Mouse (Mus musculus) heart, embryonic 14.5 days (tissue): ENCODE results near the gene Snrnp27. TPM values are rescaled to one million over a fixed set of nuclear protein-coding genes. Genes with fewer than 3 reads are reported as not detected.

ENCODE experiments used
- ATAC-seq: fragments of 200-750 bp; cut with Nextera tagmentation; 2 replicates; pipeline ENCODE4 v1.8.0; 2017; ENCODE audit warnings: low read depth, moderate TSS enrichment; ENCODE audit not compliant: insufficient number of reproducible peaks, insufficient read depth, low FRiP score
- H3K27ac ChIP-seq, 2 experiments: fragments of 200-500 bp in 1 of 2; fragments of 300-500 bp in 1 of 2; sonication (generic) in 1 of 2; replicated peaks in 1 of 2; 2 replicates each; pipeline ENCODE4 v1.5.1; 2012 to 2014; ENCODE audit warnings: low read depth in 2 of 2, low read length in 2 of 2, control low read depth in 1 of 2, mild to moderate bottlenecking in 1 of 2, mixed read lengths in 1 of 2; ENCODE audit not compliant: control insufficient read depth in 1 of 2, insufficient read depth in 1 of 2
- H3K27me3 ChIP-seq: fragments of 300-500 bp; sonication (generic); 2 replicates; pipeline ENCODE4 v1.6.1; 2014; ENCODE audit warnings: mild to moderate bottlenecking, low read length, control low read depth; ENCODE audit not compliant: control insufficient read depth, insufficient read depth
- H3K36me3 ChIP-seq: fragments of 300-500 bp; sonication (generic); 2 replicates; pipeline ENCODE4 v1.6.1; 2014; ENCODE audit warnings: mild to moderate bottlenecking, control low read depth, low read length, mixed read lengths; ENCODE audit not compliant: control insufficient read depth, insufficient read depth
- H3K4me1 ChIP-seq, 2 experiments: fragments of 200-500 bp in 1 of 2; fragments of 300-500 bp in 1 of 2; sonication (generic) in 1 of 2; 2 replicates each; pipeline ENCODE4 v1.6.1; 2012 to 2014; ENCODE audit warnings: low read length in 2 of 2, control low read depth in 1 of 2, mixed read lengths in 1 of 2; ENCODE audit not compliant: control insufficient read depth in 2 of 2, insufficient read depth in 2 of 2
- H3K4me2 ChIP-seq: fragments of 300-500 bp; sonication (generic); 2 replicates; pipeline ENCODE4 v1.6.1; 2014; ENCODE audit warnings: mild to moderate bottlenecking, low read length
- H3K4me3 ChIP-seq, 2 experiments: fragments of 200-500 bp in 1 of 2; fragments of 300-500 bp in 1 of 2; sonication (generic) in 1 of 2; 2 replicates each; pipeline ENCODE4 v1.5.1; 2012 to 2014; ENCODE audit warnings: low read length in 2 of 2, mild to moderate bottlenecking in 2 of 2, control low read depth in 1 of 2, low read depth in 1 of 2, moderate library complexity in 1 of 2; ENCODE audit not compliant: control insufficient read depth in 1 of 2, insufficient read depth in 1 of 2
- H3K9ac ChIP-seq: fragments of 300-500 bp; sonication (generic); 2 replicates; pipeline ENCODE4 v1.6.1; 2014; ENCODE audit warnings: mild to moderate bottlenecking, low read length
- H3K9me3 ChIP-seq: fragments of 300-500 bp; sonication (generic); 2 replicates; pipeline ENCODE4 v1.6.1; 2016; ENCODE audit warnings: low read length, control low read depth; ENCODE audit not compliant: control insufficient read depth
- WGBS: fragments of 180-500 bp; shearing (Covaris S2); extraction: QIAGEN DNeasy Blood & Tissue Kit; methylation state at CpG from one replicate; pipeline ENCODE4 v1.1.7; 2014; 5-methylcytosine and 5-hydroxymethylcytosine counted together
- polyA plus RNA-seq: library from polyadenylated mRNA; unstranded; fragments of >200 nt; fragmentation: Nextera tagmentation; extraction: Ambion mirVana; gene quantifications from 2 replicates; pipeline ENCODE4 v1.2.1, GENCODE M21; 2014

Gene Snrnp27
- polyA plus RNA-seq, 1 experiment from 2014 or later: 81.3 TPM

DNA sequence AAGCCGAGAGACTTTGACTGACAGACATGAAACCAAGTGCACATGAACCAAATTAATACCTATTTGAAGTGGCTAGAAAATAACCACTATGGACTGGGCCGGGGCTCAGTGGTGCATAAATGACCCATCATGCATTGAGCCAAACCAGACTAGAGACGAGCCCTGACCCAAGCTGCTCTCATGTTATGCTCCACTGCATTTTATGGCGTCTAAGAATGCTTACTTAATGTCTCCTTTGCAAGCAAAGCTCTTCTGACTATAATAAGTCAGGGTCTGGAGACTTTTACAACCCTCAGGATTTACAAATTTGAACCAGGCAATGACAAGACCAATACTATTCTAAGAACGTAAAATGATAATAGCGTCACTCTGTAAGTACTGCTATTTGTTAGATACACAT is 6.0 kb downstream of the Snrnp27 start:
- Histone ChIP-seq H3K27ac (no peak overlapping the region), H3K4me1 (peaks cover 0 to 3% of the 10 kb centered on the region in 2 experiments; a peak in 2 of 4 replicates), H3K36me3 (peaks cover 96% of the 10 kb centered on the region), H3K4me3 (no peak overlapping the region), H3K9me3 (no peaks in the 10 kb centered on the region), H3K9ac (no peak overlapping the region), H3K27me3 (no peaks in the 10 kb centered on the region), H3K4me2 (no peak overlapping the region)
- WGBS: 89% methylated on average over 6 of the region's 6 CpGs
- ATAC-seq: no peak

DNA sequence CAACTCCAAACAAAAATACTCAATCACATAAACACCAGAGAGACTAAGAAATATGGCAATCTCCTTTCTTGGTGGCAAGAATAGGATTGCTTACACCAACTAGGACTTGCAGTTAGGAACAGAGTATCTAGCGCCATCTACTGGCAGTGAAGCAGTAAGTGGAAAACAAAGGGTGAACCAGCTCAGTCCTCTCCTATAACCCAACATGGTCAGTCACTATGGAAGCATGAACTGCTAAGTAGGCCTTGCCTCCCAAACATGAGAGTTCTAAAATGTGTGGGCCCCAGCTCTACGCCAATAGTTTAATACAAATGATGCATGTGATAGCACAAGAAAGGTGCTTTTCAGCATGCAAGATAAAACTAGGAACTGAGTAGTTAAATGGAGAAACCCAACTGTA is 13.4 kb downstream of the Snrnp27 start:
- 14% methylated on average over 2 of the region's 2 CpGs for WGBS
- peaks cover 0 to 19% of the 10 kb centered on the region in 2 experiments; a peak in 2 of 4 replicates for H3K4me1 ChIP-seq
- H3K9me3 ChIP-seq: no peaks in the 10 kb centered on the region

DNA sequence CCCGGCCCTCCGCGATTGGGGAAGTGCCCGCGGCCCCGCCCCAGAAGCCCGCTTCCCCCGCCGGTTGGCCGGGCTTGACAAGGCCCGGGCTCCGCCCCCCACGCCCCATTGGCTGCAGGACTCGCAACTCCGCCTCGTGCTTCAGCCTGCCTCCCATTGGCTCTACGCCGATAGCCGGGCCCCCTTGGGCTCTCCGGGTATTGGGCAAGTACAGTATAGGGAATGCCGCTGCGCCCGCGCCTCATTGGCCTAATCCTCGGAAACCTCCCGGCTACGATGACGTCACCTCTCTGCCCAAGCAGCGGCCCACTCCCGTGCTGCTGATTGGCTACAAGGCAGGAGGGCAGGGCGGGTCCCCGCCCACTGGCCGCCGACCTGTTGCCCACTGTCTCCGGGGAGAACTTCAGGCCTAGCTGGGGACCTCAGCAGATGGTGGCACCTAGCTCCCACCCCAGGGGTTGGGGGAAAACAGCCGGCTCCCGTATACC is 15.0 kb downstream of the Snrnp27 start:
- Histone ChIP-seq H3K36me3 (peaks cover 38% of the 10 kb centered on the region), H3K27me3 (no peaks in the 10 kb centered on the region), H3K4me3 (peak overlapping the region; percentile 49 to 88), H3K9ac (peak overlapping the region; percentile 74), H3K4me2 (peak overlapping the region; percentile 77), H3K9me3 (no peaks in the 10 kb centered on the region), H3K27ac (peak overlapping the region; percentile 20 to 64; a peak in 3 of 4 replicates), H3K4me1 (peaks cover 0 to 19% of the 10 kb centered on the region in 2 experiments; a peak in 2 of 4 replicates)
- WGBS: under 1% methylated on average over 34 of the region's 37 CpGs
- ATAC-seq: peak; percentile 100

More for the DNA sequence above, 13.4 kb downstream of the Snrnp27 start:
- H3K27me3 ChIP-seq: no peaks in the 10 kb centered on the region
- H3K27ac ChIP-seq: no peak overlapping the region
- no peak overlapping the region for H3K4me2 ChIP-seq
- H3K9ac ChIP-seq: no peak overlapping the region
- no peak for ATAC-seq
- no peak overlapping the region for H3K4me3 ChIP-seq
- peaks cover 53% of the 10 kb centered on the region for H3K36me3 ChIP-seq

DNA sequence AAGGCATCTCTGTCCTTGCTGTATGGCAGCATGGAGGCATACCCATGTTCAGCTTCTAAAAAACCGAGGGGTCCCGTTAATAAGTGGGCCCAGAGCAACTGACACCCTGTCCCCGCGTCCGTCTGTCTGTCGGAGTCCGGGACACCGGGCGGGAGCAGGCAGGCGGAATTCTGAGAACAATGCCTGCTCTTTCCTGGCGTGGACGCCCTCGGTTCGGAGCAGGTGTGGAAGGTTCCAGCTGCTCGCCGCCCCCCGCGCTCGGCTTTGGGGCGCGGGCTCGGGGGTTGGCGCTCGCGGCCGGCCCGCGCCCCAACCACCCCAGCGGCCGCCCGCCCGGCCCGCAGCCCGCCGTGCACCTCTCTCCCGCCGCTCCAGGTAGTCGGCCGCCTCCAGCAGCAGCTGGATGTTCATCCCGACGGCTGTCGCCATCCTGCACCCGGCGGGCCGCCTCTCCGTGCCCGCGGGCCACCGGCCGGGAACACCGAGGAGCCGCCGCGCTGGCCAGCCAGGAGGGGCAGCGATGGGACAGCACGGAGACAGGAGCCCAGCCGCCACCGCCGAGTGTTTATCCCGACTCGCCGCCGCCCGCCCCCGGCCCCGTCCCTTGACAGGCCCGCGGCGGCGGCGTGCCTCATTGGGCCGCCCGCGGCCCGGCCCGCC is 15.6 kb downstream of the Snrnp27 start, which contains the start of gene Mxd1:
Gene Mxd1, minus strand, starts transcription at position 582 of the 660 bp plus-strand sequence.
- no peaks in the 10 kb centered on the region for H3K9me3 ChIP-seq
- H3K36me3 ChIP-seq: peaks cover 32% of the 10 kb centered on the region
- peak within 1 kb of the TSS; percentile 20 to 64; a peak in 3 of 4 replicates for H3K27ac ChIP-seq
- no peaks in the 10 kb centered on the region for H3K27me3 ChIP-seq
- peak within 1 kb of the TSS; percentile 83 for H3K9ac ChIP-seq
- WGBS: under 1% methylated on average over 66 of the region's 76 CpGs
- H3K4me3 ChIP-seq: peak within 1 kb of the TSS; percentile 88 to 92
- peak within 1 kb of the TSS; percentile 89 for H3K4me2 ChIP-seq
- H3K4me1 ChIP-seq: peaks cover 0 to 19% of the 10 kb centered on the region in 2 experiments; a peak in 2 of 4 replicates
- peak; percentile 8 for ATAC-seq

DNA sequence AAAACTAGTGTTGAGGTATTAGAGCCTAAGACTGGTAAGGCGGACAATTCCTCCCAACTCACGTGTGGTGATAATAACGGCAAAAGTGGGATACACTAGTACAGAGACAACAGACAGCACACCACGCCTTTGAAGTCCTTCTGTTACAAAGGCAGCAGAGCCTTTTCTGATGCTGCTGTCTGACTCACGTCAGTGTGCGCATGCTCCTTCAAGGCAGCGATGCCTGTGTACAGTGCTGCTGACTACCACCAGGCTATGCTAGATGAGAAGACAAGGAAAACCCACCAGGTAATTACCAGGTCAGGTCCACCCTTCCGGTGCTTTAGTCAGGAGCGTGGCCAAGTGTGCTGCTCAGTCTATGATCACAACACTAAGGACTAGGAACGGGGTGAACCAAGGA is 17.3 kb downstream of the Snrnp27 start:
- peak overlapping the region in 1 of 2 experiments; percentile 6; a peak in 1 of 4 replicates for H3K4me3 ChIP-seq
- H3K9ac ChIP-seq: no peak overlapping the region
- peaks cover 0 to 19% of the 10 kb centered on the region in 2 experiments; a peak in 2 of 4 replicates for H3K4me1 ChIP-seq
- no peak for ATAC-seq
- H3K4me2 ChIP-seq: no peak overlapping the region
- H3K27me3 ChIP-seq: no peaks in the 10 kb centered on the region
- peaks cover 28% of the 10 kb centered on the region for H3K36me3 ChIP-seq
- H3K27ac ChIP-seq: no peak overlapping the region
- no peaks in the 10 kb centered on the region for H3K9me3 ChIP-seq
- WGBS: 89% methylated on average over 10 of the region's 10 CpGs

DNA sequence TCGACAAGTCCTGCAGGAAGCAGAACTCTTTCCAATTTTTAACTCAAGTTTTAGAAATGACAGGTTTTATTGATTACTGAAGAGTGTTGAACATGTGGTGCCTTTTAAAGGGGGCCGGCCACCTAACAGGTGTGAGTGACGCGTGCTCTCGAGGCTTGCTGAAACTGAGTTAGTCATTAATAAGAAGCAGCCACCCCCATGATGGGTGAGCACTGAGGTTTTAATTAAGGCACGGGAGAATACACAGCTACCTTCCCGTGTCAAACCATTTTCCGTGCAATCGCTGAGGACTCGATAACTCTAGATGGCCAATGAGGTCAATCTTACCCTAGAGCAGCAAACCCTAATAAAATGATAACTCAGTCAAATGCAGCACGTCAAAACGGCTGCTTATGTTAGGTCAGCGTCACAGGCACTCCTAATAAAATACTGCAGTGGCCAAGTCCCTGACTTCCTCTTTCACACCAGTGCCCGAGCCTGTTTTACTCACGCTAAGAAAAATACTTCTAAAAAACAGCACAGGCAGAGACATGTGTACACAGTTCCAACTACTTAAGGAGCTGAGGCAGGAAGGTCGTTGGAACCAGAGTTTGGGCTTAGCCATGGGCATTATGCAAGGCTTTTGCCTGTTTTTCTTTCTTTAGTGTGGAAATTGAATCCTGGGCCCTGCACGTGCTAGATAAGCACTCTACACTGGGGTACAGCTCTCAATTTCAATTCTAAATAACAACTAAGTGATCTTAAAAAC is 18.6 kb downstream of the Snrnp27 start:
- Histone ChIP-seq H3K9me3 (no peaks in the 10 kb centered on the region), H3K27me3 (no peaks in the 10 kb centered on the region), H3K27ac (no peak overlapping the region), H3K4me3 (no peak overlapping the region), H3K4me2 (no peak overlapping the region), H3K36me3 (peaks cover 28% of the 10 kb centered on the region), H3K4me1 (peaks cover 0 to 19% of the 10 kb centered on the region in 2 experiments; a peak in 2 of 4 replicates), H3K9ac (no peak overlapping the region)
- WGBS: 81% methylated on average over 17 of the region's 17 CpGs
- no peak for ATAC-seq

DNA sequence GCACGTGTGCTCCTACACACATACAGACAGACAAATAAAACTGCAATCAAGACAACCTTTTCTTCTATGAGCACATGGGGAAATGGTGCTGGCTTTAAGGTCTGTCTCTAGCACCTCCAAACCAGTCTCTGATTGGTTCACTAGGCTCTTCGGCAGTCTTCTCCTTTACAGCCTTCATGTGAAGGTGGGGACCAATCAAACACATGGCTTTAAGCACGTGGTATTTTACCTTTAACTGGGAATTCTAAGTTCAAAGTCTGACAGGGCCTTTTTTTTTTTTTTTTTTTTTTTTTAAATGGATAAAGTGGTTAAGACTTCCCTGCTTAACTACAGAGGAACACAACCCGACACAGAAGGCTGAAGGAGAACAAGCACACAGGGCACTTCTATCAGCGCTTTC is 19.2 kb downstream of the Snrnp27 start:
- Histone ChIP-seq H3K4me2 (no peak overlapping the region), H3K27me3 (no peaks in the 10 kb centered on the region), H3K9me3 (no peaks in the 10 kb centered on the region), H3K4me1 (peaks cover 0 to 19% of the 10 kb centered on the region in 2 experiments; a peak in 2 of 4 replicates), H3K4me3 (no peak overlapping the region), H3K36me3 (peaks cover 32% of the 10 kb centered on the region), H3K27ac (no peak overlapping the region), H3K9ac (no peak overlapping the region)
- ATAC-seq: no peak
- 76% methylated on average over 5 of the region's 5 CpGs for WGBS
